Mouse (Mus musculus) G1E (cell line): ENCODE measurements around the gene Polr2a. TPM values are rescaled to one million over a fixed set of nuclear protein-coding genes. Genes with fewer than 3 reads are reported as not detected.

Experiments
- ATAC-seq: 2 replicates; pipeline ENCODE4 v1.8.0; 2016; ENCODE audit warnings: mild to moderate bottlenecking; ENCODE audit not compliant: insufficient number of reproducible peaks, poor library complexity, low FRiP score, severe bottlenecking; ENCODE audit errors: extremely low read depth
- DNase-seq: peaks from one replicate; pipeline ENCODE4 v3.0.0; 2012; ENCODE audit warnings: low spot score
- H3K27me3 ChIP-seq: 2 replicates; pipeline ENCODE4 v1.6.1; 2012; ENCODE audit warnings: mild to moderate bottlenecking, low read length, inconsistent platforms; ENCODE audit not compliant: insufficient read depth
- H3K36me3 ChIP-seq: replicated peaks from 2 replicates; pipeline ENCODE3; 2012; ENCODE audit warnings: mild to moderate bottlenecking, inconsistent platforms
- H3K4me1 ChIP-seq: 2 replicates; pipeline ENCODE4 v1.6.1; 2012; ENCODE audit warnings: low read depth, low read length, inconsistent platforms, mixed read lengths; ENCODE audit not compliant: insufficient read depth
- H3K4me3 ChIP-seq: 2 replicates; pipeline ENCODE4 v1.5.1; 2012; ENCODE audit warnings: low read depth, mild to moderate bottlenecking, inconsistent platforms, low read length, moderate library complexity, mixed read lengths
- H3K9me3 ChIP-seq: replicated peaks from 2 replicates; pipeline ENCODE4 v1.6.1; 2012; ENCODE audit warnings: inconsistent platforms
- CTCF ChIP-seq: IDR thresholded peaks from 2 replicates; pipeline ENCODE4 v1.5.1; 2012; ENCODE audit warnings: low read depth, low read length, inconsistent platforms, mixed read lengths
- GATA1 ChIP-seq: IDR thresholded peaks from 2 replicates; pipeline ENCODE4 v1.6.1; 2012; ENCODE audit warnings: borderline replicate concordance, low read length, inconsistent platforms, mixed read lengths
- GATA2 ChIP-seq: IDR thresholded peaks from 2 replicates; pipeline ENCODE4 v1.6.1; 2012; ENCODE audit warnings: low read depth, low read length, inconsistent platforms, borderline replicate concordance
- POLR2AphosphoS5 ChIP-seq: IDR thresholded peaks from 2 replicates; pipeline ENCODE4 v1.6.1; 2012; ENCODE audit warnings: low read depth, low read length, inconsistent platforms; ENCODE audit not compliant: insufficient replicate concordance
- TAL1 ChIP-seq: conservative IDR thresholded peaks from 2 replicates; pipeline ENCODE4 v1.6.1; 2012; ENCODE audit warnings: low read depth, low read length, inconsistent platforms, mixed read lengths
- polyA plus RNA-seq: library from polyadenylated mRNA; stranded (reverse); fragments of >175 nt; gene quantifications from 2 replicates; pipeline ENCODE4 v1.2.3, GENCODE M21; 2012
- total RNA-seq, 2 experiments: library from RNA; stranded (forward) in 1 of 2; stranded (reverse) in 1 of 2; fragments of 200-1000 nt in 1 of 2; fragments of >200 nt in 1 of 2; fragmentation: Nextera tagmentation in 1 of 2; gene quantifications; 2 replicates each; pipeline ENCODE4 v1.2.3; 2014 to 2017

Gene Polr2a
- total and polyA plus RNA-seq, 3 experiments, result 26.2 to 192 (median 116) TPM

- H3K4me3 ChIP-seq, result peak overlapping the region; percentile 73
- no peak for ATAC-seq
These were observed 37.6 kb upstream of the Polr2a start for GRCm38 (mm10) chr11:69795983-69796435.

GRCm38 (mm10) chr11:69795168-69795982 is 36.9 kb upstream of the Polr2a start, which contains the start of gene Chrnb1:
Gene Chrnb1, minus strand, starts transcription at chr11:69795943.
- H3K36me3 ChIP-seq, result peaks cover 11% of the 10 kb centered on the region
- H3K9me3 ChIP-seq, result no peaks in the 10 kb centered on the region
- peaks cover 59% of the 10 kb centered on the region for H3K27me3 ChIP-seq
- peak within 1 kb of the TSS; percentile 73 for H3K4me3 ChIP-seq
- H3K4me1 ChIP-seq, result peaks cover 38% of the 10 kb centered on the region
- ATAC-seq (peak; percentile 98), DNase-seq (peak; percentile 95)
- no peak for TF ChIP-seq GATA1
- no peak for TF ChIP-seq POLR2AphosphoS5
- no peak for TF ChIP-seq GATA2
- no peak for TF ChIP-seq CTCF
- TF ChIP-seq TAL1, result no peak

More at GRCm38 (mm10) chr11:69795983-69796435, 37.6 kb upstream of the Polr2a start:
- Histone ChIP-seq H3K4me1 (peaks cover 44% of the 10 kb centered on the region), H3K9me3 (no peaks in the 10 kb centered on the region), H3K36me3 (peaks cover 11% of the 10 kb centered on the region), H3K27me3 (peaks cover 65% of the 10 kb centered on the region)
- TF ChIP-seq GATA1, result no peak
- no peak for TF ChIP-seq POLR2AphosphoS5
- TF ChIP-seq CTCF, result no peak
- no peak for TF ChIP-seq TAL1
- no peak for TF ChIP-seq GATA2
- DNase-seq, result no peak

GRCm38 (mm10) chr11:69793429-69793828 is 35.0 kb upstream of the Polr2a start:
- no peak for ATAC-seq
- peaks cover 25% of the 10 kb centered on the region for H3K4me1 ChIP-seq
- H3K4me3 ChIP-seq, result no peak overlapping the region
- H3K27me3 ChIP-seq, result peaks cover 53% of the 10 kb centered on the region
- no peaks in the 10 kb centered on the region for H3K9me3 ChIP-seq
- H3K36me3 ChIP-seq, result peaks cover 10% of the 10 kb centered on the region
- DNase-seq, result no peak
- TF ChIP-seq CTCF, result no peak
- TF ChIP-seq GATA2, result no peak
- TF ChIP-seq POLR2AphosphoS5, result no peak
- no peak for TF ChIP-seq GATA1
- no peak for TF ChIP-seq TAL1

GRCm38 (mm10) chr11:69791420-69791819 is 33.0 kb upstream of the Polr2a start:
- peaks cover 33% of the 10 kb centered on the region for H3K27me3 ChIP-seq
- TF ChIP-seq POLR2AphosphoS5 (no peak), TAL1 (no peak), GATA2 (no peak)
- ATAC-seq, result no peak
- no peaks in the 10 kb centered on the region for H3K36me3 ChIP-seq
- no peak for DNase-seq
- H3K4me1 ChIP-seq, result peaks cover 31% of the 10 kb centered on the region
- H3K4me3 ChIP-seq, result no peak overlapping the region
- no peaks in the 10 kb centered on the region for H3K9me3 ChIP-seq

- no peak for ATAC-seq
- H3K4me1 ChIP-seq, result peaks cover 25% of the 10 kb centered on the region
- no peaks in the 10 kb centered on the region for H3K9me3 ChIP-seq
- no peaks in the 10 kb centered on the region for H3K36me3 ChIP-seq
- H3K4me3 ChIP-seq, result no peak overlapping the region
- no peak for TF ChIP-seq POLR2AphosphoS5
- TF ChIP-seq TAL1, result no peak
- TF ChIP-seq CTCF, result no peak
- no peak for TF ChIP-seq GATA1
- TF ChIP-seq GATA2, result no peak
- no peak for DNase-seq
- peaks cover 31% of the 10 kb centered on the region for H3K27me3 ChIP-seq
These were observed 31.0 kb upstream of the Polr2a start for GRCm38 (mm10) chr11:69789431-69789830.

DNA sequence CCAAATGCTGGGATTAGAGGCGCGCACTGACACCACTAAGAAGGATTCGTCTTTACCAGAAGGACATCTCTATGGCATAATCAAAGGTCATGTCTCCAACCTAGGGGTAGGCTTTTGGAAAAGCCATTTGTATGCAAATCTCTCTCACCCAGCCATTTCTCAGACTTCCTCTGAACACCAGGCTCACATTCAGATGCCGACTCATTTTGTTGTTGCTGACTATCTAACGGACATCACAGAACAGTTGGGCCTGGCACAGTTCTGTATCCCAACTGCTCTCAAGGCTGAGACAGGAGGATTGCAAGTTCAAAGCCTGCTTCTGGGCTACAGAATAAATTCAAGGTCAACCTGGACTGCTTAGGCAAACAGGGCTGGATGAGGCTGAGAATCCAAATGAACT is 28.9 kb upstream of the Polr2a start:
- Histone ChIP-seq H3K4me3 (no peak overlapping the region), H3K4me1 (peaks cover 24% of the 10 kb centered on the region), H3K9me3 (no peaks in the 10 kb centered on the region), H3K36me3 (no peaks in the 10 kb centered on the region), H3K27me3 (peaks cover 17% of the 10 kb centered on the region)
- DNase-seq, result no peak
- TF ChIP-seq TAL1, result no peak
- no peak for TF ChIP-seq GATA2
- no peak for TF ChIP-seq CTCF
- no peak for TF ChIP-seq GATA1
- no peak for TF ChIP-seq POLR2AphosphoS5
- no peak for ATAC-seq
